Mouse (Mus musculus) lung, embryonic 14.5 days (tissue): ENCODE measurements around the gene Erf. TPM values are rescaled to one million over a fixed set of nuclear protein-coding genes. Genes with fewer than 3 reads are reported as not detected.
A peak's percentile ranks its signal among the peaks of the same experiment; 100 is the strongest.

ENCODE experiments used
- ATAC-seq: fragments of 200-750 bp; cut with Nextera tagmentation; 2 replicates; pipeline ENCODE4 v1.8.0; 2017; ENCODE audit warnings: mild to moderate bottlenecking, moderate TSS enrichment, moderate library complexity; ENCODE audit not compliant: insufficient read depth
- DNase-seq: peaks from one replicate; pipeline ENCODE4 v3.0.0-alpha.2; 2015
- H3K27ac ChIP-seq: fragments of 300-500 bp; sonication (generic); 2 replicates; pipeline ENCODE4 v1.5.1; 2014; ENCODE audit warnings: low read depth, mild to moderate bottlenecking, moderate library complexity
- H3K27me3 ChIP-seq: fragments of 300-500 bp; sonication (generic); 2 replicates; pipeline ENCODE4 v1.6.1; 2014; ENCODE audit warnings: low read length, control low read depth; ENCODE audit not compliant: insufficient read depth
- H3K36me3 ChIP-seq: fragments of 300-500 bp; sonication (generic); 2 replicates; pipeline ENCODE4 v1.6.1; 2014; ENCODE audit warnings: control low read depth; ENCODE audit not compliant: insufficient read depth
- H3K4me1 ChIP-seq: fragments of 300-500 bp; sonication (generic); 2 replicates; pipeline ENCODE4 v1.6.1; 2014; ENCODE audit warnings: antibody characterized with exemption, control low read depth; ENCODE audit not compliant: insufficient read depth
- H3K4me2 ChIP-seq: fragments of 300-500 bp; sonication (generic); 2 replicates; pipeline ENCODE4 v1.6.1; 2014; ENCODE audit warnings: mild to moderate bottlenecking
- H3K4me3 ChIP-seq: fragments of 300-500 bp; sonication (generic); 2 replicates; pipeline ENCODE4 v1.5.1; 2014; ENCODE audit warnings: low read depth, low read length
- H3K9ac ChIP-seq: fragments of 300-500 bp; sonication (generic); 2 replicates; pipeline ENCODE4 v1.6.1; 2014
- H3K9me3 ChIP-seq: fragments of 300-500 bp; sonication (generic); 2 replicates; pipeline ENCODE4 v1.6.1; 2016; ENCODE audit warnings: low read depth, low read length, control low read depth
- CTCF ChIP-seq: IDR thresholded peaks from 2 replicates; pipeline ENCODE4 v1.5.1; 2016; ENCODE audit warnings: antibody characterized with exemption, low read depth
- WGBS: fragments of 180-500 bp; shearing (Covaris S2); extraction: QIAGEN DNeasy Blood & Tissue Kit; methylation state at CpG from one replicate; pipeline ENCODE4 v1.1.7; 2014; 5-methylcytosine and 5-hydroxymethylcytosine counted together
- polyA plus RNA-seq: library from polyadenylated mRNA; unstranded; fragments of >200 nt; fragmentation: Nextera tagmentation; extraction: Ambion mirVana; gene quantifications from 2 replicates; pipeline ENCODE4 v1.2.1, GENCODE M21; 2014

The Erf gene
- polyA plus RNA-seq, 1 experiment from 2014 or later, result 26.6 TPM

DNA sequence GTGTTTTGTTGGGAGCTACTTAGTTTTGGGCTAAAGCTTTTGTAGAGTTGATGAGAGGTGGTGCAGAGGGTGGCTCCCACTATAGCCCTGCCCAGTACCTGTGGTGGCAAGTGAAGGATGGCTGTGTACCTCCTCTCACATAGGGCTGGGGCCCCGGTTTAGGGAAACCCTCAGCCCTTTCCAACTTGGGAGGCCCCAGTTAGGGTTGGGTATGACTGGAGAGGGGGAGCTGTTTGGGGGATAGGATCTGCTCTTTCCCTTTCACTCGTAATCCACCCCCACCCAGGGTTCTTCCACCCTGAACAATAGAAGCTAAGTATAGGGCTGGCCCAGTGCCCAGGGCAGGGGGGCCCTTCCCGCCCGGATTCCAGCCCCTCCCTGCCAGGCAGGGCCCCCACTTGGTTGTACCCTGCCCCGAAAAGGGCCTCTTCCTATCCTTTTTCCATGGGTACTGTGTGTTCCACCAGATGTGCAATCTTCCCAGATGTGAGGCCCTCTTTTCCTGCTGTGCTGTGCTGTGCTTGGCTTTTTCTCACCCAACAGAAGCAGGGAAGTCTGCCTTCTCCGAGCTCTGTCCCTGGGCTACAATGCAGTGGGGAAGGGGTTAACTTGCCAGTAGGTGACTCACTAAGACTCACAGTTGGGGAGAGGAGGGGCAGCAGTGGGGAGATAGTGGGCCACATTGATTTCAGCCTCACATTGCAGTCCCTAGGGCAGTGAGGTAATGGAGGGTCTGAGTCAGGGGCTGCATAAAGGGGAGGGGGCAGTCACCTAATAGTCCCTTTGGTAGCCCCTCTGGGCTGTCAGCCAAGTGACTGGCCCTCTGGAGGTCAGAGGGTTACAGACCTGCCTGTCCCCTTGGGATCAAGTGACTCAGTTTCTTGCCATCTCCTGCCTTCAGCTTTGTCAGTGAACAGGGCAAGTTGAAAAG is 29.6 kb upstream of the Erf start:
- no peak for TF ChIP-seq CTCF
- ATAC-seq, result peak; percentile 11
- DNase-seq, result peak; percentile 81
- Histone ChIP-seq H3K27ac (peak overlapping the region; percentile 99), H3K4me1 (peaks cover 27% of the 10 kb centered on the region), H3K36me3 (peaks cover 5% of the 10 kb centered on the region), H3K9me3 (no peaks in the 10 kb centered on the region), H3K27me3 (no peaks in the 10 kb centered on the region), H3K9ac (peak overlapping the region; percentile 71), H3K4me3 (peak overlapping the region; percentile 63), H3K4me2 (peak overlapping the region; percentile 93)
- WGBS, result 1% methylated on average over 6 of the region's 6 CpGs

DNA sequence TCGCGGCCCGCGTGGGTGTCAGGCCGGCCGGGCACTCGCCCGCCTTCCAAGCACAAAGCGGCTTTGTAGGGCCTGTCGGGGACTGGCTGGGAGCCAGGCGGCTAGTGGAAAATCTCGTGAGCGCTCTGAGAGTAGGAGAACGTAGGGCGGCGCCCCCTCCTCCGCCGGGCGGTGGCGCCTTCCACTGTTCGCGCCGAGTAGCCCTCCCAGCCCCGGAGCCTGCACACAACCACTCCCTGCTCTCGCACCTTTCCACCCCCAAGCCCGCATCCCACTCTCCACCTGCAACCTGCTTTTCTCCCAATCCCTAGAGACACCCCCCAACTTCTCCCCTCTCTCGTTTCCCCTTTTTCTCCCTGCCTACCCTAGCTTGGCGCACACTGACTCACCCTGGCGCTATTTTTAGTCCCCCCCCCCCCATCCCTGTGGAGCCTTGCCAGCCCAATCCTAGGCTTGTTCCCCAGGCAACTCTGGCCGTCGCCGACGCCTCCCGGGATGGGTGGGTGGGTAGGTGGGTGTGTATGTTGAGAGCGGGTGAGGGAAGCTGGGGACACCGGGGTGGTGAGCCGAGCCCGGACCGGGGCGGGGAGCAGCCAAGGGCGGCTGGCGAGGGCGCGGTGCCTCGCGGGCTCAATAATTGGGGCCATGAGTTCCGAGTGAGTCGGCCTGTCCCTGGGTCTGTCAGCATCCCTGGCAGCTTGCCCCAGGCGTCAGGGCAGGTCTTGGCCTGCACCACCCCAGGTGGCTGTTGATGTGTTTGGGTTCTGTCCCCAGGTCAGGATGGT is 28.7 kb upstream of the Erf start:
- DNase-seq, result peak; percentile 93
- Histone ChIP-seq H3K9ac (peak overlapping the region; percentile 71), H3K4me1 (peaks cover 26% of the 10 kb centered on the region), H3K27me3 (no peaks in the 10 kb centered on the region), H3K4me3 (peak overlapping the region; percentile 63), H3K9me3 (no peaks in the 10 kb centered on the region), H3K36me3 (no peaks in the 10 kb centered on the region), H3K4me2 (peak overlapping the region; percentile 93), H3K27ac (peak overlapping the region; percentile 99)
- ATAC-seq, result peak; percentile 49
- peak; percentile 47 for TF ChIP-seq CTCF
- under 1% methylated on average over 47 of the region's 49 CpGs for WGBS

DNA sequence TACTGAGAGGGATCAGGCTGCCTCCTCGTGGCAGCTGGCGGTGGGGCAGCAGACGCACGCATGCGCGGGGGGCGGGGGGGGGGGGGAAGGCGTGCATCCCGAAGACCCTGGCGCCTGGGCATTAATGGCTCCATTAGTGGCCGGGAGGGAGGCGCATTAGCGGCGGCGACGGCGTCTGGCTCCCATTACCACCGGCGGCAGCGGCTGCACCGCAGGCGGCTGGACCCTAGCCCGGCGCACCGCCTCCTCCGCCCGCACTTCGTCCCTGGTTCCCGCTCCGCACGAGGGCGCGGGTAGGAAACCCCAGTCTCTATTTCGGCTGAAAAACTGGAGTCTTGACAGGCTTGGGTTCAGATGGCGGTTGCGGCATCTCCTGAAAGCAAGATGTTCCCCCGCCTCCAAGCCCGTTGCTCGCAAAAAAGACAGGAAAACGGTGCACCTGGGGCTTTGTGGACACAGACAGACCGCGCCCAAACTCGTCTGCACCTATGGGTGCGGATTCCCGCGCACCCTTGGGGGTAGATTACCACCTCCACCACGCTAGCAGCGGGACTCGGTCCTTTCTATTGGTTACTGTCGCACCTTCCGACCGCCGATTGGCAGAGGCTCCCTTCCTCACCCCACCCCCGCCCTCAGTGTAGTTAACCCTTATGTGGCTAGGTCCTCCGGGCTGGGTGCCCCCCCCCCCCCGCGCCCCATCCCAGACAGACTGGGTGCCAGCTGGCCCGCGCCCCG is 27.9 kb upstream of the Erf start:
- Histone ChIP-seq H3K4me3 (peak overlapping the region; percentile 63), H3K27me3 (no peaks in the 10 kb centered on the region), H3K4me2 (peak overlapping the region; percentile 93), H3K27ac (peak overlapping the region; percentile 99), H3K36me3 (peaks cover 3% of the 10 kb centered on the region; the same call in 1 of the 2 replicates), H3K9me3 (no peaks in the 10 kb centered on the region), H3K4me1 (peaks cover 20% of the 10 kb centered on the region), H3K9ac (peak overlapping the region; percentile 71)
- peak; percentile 71 for TF ChIP-seq CTCF
- ATAC-seq, result peak; percentile 61
- WGBS, result under 1% methylated on average over 54 of the region's 60 CpGs
- peak; percentile 90 for DNase-seq

DNA sequence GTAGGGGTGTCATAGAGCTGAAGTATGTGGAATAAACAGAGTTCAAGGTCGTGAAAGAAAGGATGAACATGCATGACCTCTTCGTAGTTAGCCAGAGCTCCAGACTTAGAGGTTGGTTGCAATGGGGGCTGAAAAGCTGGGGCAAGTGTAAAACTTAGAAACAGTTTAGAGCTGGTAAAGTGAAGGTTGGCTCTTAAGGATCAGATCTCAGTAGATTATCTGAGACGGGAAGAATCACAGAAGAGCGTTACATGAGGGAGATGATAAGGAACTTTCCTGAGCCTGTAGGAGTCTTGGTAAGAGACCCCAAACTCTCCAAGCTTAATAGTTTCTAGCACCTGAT is 27.4 kb upstream of the Erf start:
- DNase-seq, result no peak
- Histone ChIP-seq H3K9ac (peak overlapping the region; percentile 71), H3K4me2 (peak overlapping the region; percentile 93), H3K27me3 (no peaks in the 10 kb centered on the region), H3K9me3 (no peaks in the 10 kb centered on the region), H3K4me3 (peak overlapping the region; percentile 63), H3K4me1 (peaks cover 20% of the 10 kb centered on the region), H3K36me3 (peaks cover 9% of the 10 kb centered on the region; the same call in 1 of the 2 replicates), H3K27ac (peak overlapping the region; percentile 99)
- ATAC-seq, result no peak
- WGBS, result 8% methylated on average over 4 of the region's 4 CpGs
- no peak for TF ChIP-seq CTCF

DNA sequence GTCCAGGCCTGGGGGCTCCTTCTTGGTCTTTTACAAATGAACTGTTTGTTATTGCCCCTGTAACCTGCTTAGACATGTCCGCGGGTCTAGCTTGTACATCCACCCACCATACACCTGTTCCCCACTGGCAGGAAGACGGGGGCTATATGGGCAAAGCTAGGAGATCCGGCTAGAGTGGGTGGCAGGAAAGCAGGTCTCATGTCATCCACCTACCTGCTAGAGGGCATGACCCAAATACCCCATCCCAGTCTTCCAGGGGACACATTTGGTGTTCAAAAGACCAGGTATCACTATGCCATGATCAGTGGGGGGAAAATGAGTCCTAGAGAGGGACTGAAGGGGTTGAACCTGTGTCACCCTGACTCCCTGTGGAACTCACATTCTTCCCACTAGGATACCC is 26.8 kb upstream of the Erf start:
- peaks cover 20% of the 10 kb centered on the region for H3K4me1 ChIP-seq
- ATAC-seq, result no peak

DNA sequence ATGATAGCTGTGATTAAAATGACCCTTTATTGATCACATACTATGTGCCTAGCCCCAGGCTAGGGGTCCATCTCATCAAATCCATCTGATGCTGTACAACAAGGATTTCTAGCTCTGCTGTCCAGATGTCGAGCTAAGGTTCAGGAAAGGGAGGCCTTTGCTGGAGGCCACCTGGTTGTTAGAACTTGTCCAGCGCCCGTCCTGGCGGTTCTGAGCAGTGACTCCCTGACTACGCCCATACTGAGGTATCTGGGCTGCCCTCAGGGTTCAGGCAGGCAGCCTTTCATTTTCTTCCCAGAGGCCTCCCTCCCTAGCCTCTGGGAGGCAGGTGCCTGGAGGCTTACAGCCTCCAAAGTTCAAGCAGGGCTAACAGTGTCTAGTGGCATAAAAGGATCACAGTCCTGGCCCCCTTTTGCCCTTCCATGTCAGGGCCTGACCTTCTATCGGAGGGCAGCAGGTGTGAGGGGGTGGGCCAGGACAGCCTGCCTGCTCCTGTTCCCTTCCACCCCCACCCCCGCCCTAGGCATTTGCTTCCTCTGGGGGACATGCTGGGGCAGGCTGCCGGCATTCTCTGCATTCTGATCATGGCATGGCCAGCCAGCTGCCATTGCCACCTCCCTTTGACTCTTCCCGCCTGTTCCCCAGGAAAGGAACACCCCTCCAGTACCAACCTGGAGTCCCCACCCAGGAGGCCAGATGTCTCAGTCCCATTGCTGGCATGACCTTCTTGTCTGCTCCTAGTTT is 25.2 kb upstream of the Erf start:
- H3K9ac ChIP-seq, result no peak overlapping the region
- H3K9me3 ChIP-seq, result no peaks in the 10 kb centered on the region
- ATAC-seq (no peak), DNase-seq (no peak)
- H3K36me3 ChIP-seq, result peaks cover 27% of the 10 kb centered on the region; the same call in 1 of the 2 replicates
- peaks cover 12% of the 10 kb centered on the region for H3K4me1 ChIP-seq
- no peaks in the 10 kb centered on the region for H3K27me3 ChIP-seq
- H3K27ac ChIP-seq, result 0 out of 2 replicates have a peak overlapping the region, but pooled peaks have one; percentile 18
- 56% methylated on average over 9 of the region's 9 CpGs for WGBS
- no peak for TF ChIP-seq CTCF
- 0 out of 2 replicates have a peak overlapping the region, but pooled peaks have one; percentile 16 for H3K4me2 ChIP-seq
- H3K4me3 ChIP-seq, result no peak overlapping the region

More for the DNA sequence above, 26.8 kb upstream of the Erf start:
- Histone ChIP-seq H3K9ac (peak overlapping the region; percentile 71), H3K4me3 (peak overlapping the region; percentile 63; the same call in 1 of the 2 replicates), H3K27me3 (no peaks in the 10 kb centered on the region), H3K36me3 (peaks cover 14% of the 10 kb centered on the region; the same call in 1 of the 2 replicates), H3K4me2 (peak overlapping the region; percentile 93), H3K9me3 (no peaks in the 10 kb centered on the region), H3K27ac (peak overlapping the region; percentile 99)
- 78% methylated on average over 4 of the region's 4 CpGs for whole genome bisulfite sequencing
- no peak for TF ChIP-seq CTCF
- no peak for DNase-seq
